Mouse (Mus musculus) hindbrain, embryonic 16.5 days (tissue): ENCODE measurements around the gene Nt5m. TPM values are rescaled to one million over a fixed set of nuclear protein-coding genes. Genes with fewer than 3 reads are reported as not detected.

Experiments
- ATAC-seq: fragments of 200-750 bp; cut with Nextera tagmentation; 2 replicates; pipeline ENCODE4 v1.8.0; 2017; ENCODE audit warnings: moderate TSS enrichment, moderate library complexity
- H3K27ac ChIP-seq: fragments of 300-500 bp; sonication (generic); 2 replicates; pipeline ENCODE4 v1.5.1; 2014; ENCODE audit warnings: low read depth, mild to moderate bottlenecking, control low read depth, low read length, moderate library complexity
- H3K27me3 ChIP-seq: fragments of 300-500 bp; sonication (generic); replicated peaks from 2 replicates; pipeline ENCODE4 v1.6.1; 2014; ENCODE audit warnings: low read length; ENCODE audit not compliant: control insufficient read depth, insufficient read depth
- H3K36me3 ChIP-seq: fragments of 300-500 bp; sonication (generic); 2 replicates; pipeline ENCODE4 v1.6.1; 2014; ENCODE audit warnings: mild to moderate bottlenecking, low read length, moderate library complexity, mixed read lengths; ENCODE audit not compliant: control insufficient read depth, insufficient read depth
- H3K4me1 ChIP-seq: fragments of 300-500 bp; sonication (generic); 2 replicates; pipeline ENCODE4 v1.6.1; 2014; ENCODE audit warnings: low read depth, low read length; ENCODE audit not compliant: control insufficient read depth, insufficient read depth
- H3K4me2 ChIP-seq: fragments of 300-500 bp; sonication (generic); 2 replicates; pipeline ENCODE4 v1.6.1; 2014; ENCODE audit warnings: mild to moderate bottlenecking, low read length, control low read depth, moderate library complexity
- H3K4me3 ChIP-seq: fragments of 300-500 bp; sonication (generic); 2 replicates; pipeline ENCODE4 v1.5.1; 2014; ENCODE audit warnings: mild to moderate bottlenecking, low read length, control low read depth, moderate library complexity
- H3K9ac ChIP-seq: fragments of 300-500 bp; sonication (generic); 2 replicates; pipeline ENCODE4 v1.6.1; 2014; ENCODE audit warnings: low read depth, mild to moderate bottlenecking, control low read depth, low read length, moderate library complexity
- H3K9me3 ChIP-seq: fragments of 300-500 bp; sonication (generic); 2 replicates; pipeline ENCODE4 v1.6.1; 2014; ENCODE audit warnings: mild to moderate bottlenecking, low read length, moderate library complexity; ENCODE audit not compliant: control insufficient read depth
- WGBS: fragments of 180-500 bp; shearing (Covaris S2); extraction: QIAGEN DNeasy Blood & Tissue Kit; methylation state at CpG from one replicate; pipeline ENCODE4 v1.1.7; 2014; 5-methylcytosine and 5-hydroxymethylcytosine counted together
- polyA plus RNA-seq: library from polyadenylated mRNA; unstranded; fragments of >200 nt; fragmentation: Nextera tagmentation; extraction: Ambion mirVana; gene quantifications from 2 replicates; pipeline ENCODE4 v1.2.1, GENCODE M21; 2015

The Nt5m gene
- polyA plus RNA-seq, 1 experiment from 2014 or later, result 85.4 TPM

GRCm38 (mm10) chr11:59895316-59895715 lies 56.1 kb downstream of the Nt5m start:
- Histone ChIP-seq H3K4me3 (no peak overlapping the region), H3K36me3 (no peaks in the 10 kb centered on the region), H3K4me2 (no peak overlapping the region), H3K9me3 (no peaks in the 10 kb centered on the region), H3K4me1 (peaks cover 4% of the 10 kb centered on the region; the same call in 1 of the 2 replicates), H3K9ac (no peak overlapping the region), H3K27me3 (no peaks in the 10 kb centered on the region), H3K27ac (no peak overlapping the region)
- WGBS, result 65% methylated on average over 8 of the region's 8 CpGs
- ATAC-seq, result no peak

- 69% methylated on average over 11 of the region's 11 CpGs for WGBS
- Histone ChIP-seq H3K36me3 (no peaks in the 10 kb centered on the region), H3K27me3 (no peaks in the 10 kb centered on the region), H3K27ac (no peak overlapping the region), H3K4me3 (no peak overlapping the region), H3K9ac (0 out of 2 replicates have a peak overlapping the region, but pooled peaks have one; percentile 17), H3K4me1 (peaks cover 4% of the 10 kb centered on the region; the same call in 1 of the 2 replicates), H3K9me3 (no peaks in the 10 kb centered on the region), H3K4me2 (no peak overlapping the region)
- no peak for ATAC-seq
Observed at GRCm38 (mm10) chr11:59897981-59898599, 58.8 kb downstream of the Nt5m start.

- Histone ChIP-seq H3K4me1 (peaks cover 4% of the 10 kb centered on the region; the same call in 1 of the 2 replicates), H3K4me3 (no peak overlapping the region), H3K36me3 (no peaks in the 10 kb centered on the region), H3K9ac (peak overlapping the region; percentile 41), H3K27me3 (no peaks in the 10 kb centered on the region), H3K27ac (peak overlapping the region; percentile 39; the same call in 1 of the 2 replicates), H3K9me3 (no peaks in the 10 kb centered on the region), H3K4me2 (no peak overlapping the region)
- ATAC-seq, result 0 out of 2 replicates have a peak, but pooled peaks have one; percentile 24
- 41% methylated on average over 13 of the region's 13 CpGs for WGBS
Observed at GRCm38 (mm10) chr11:59899711-59900685, 60.8 kb downstream of the Nt5m start.

GRCm38 (mm10) chr11:59900995-59901394 lies 61.7 kb downstream of the Nt5m start:
- Histone ChIP-seq H3K27ac (no peak overlapping the region), H3K4me3 (no peak overlapping the region), H3K36me3 (no peaks in the 10 kb centered on the region), H3K4me2 (no peak overlapping the region), H3K9ac (no peak overlapping the region), H3K27me3 (no peaks in the 10 kb centered on the region), H3K9me3 (no peaks in the 10 kb centered on the region), H3K4me1 (peaks cover 4% of the 10 kb centered on the region; the same call in 1 of the 2 replicates)
- 88% methylated on average over 1 of the region's 1 CpGs for WGBS
- no peak for ATAC-seq

GRCm38 (mm10) chr11:59902045-59902726 lies 62.9 kb downstream of the Nt5m start:
- H3K36me3 ChIP-seq, result no peaks in the 10 kb centered on the region
- H3K27me3 ChIP-seq, result no peaks in the 10 kb centered on the region
- no peaks in the 10 kb centered on the region for H3K9me3 ChIP-seq
- H3K4me2 ChIP-seq, result no peak overlapping the region
- H3K4me3 ChIP-seq, result no peak overlapping the region
- H3K4me1 ChIP-seq, result peaks cover 4% of the 10 kb centered on the region; the same call in 1 of the 2 replicates
- WGBS, result 56% methylated on average over 8 of the region's 8 CpGs
- peak overlapping the region; percentile 44; the same call in 1 of the 2 replicates for H3K27ac ChIP-seq
- no peak overlapping the region for H3K9ac ChIP-seq
- ATAC-seq, result no peak

- H3K36me3 ChIP-seq, result no peaks in the 10 kb centered on the region
- ATAC-seq, result no peak
- H3K4me3 ChIP-seq, result no peak overlapping the region
- WGBS, result 89% methylated on average over 6 of the region's 6 CpGs
- no peaks in the 10 kb centered on the region for H3K9me3 ChIP-seq
- no peak overlapping the region for H3K9ac ChIP-seq
- no peak overlapping the region for H3K27ac ChIP-seq
- no peaks in the 10 kb centered on the region for H3K4me1 ChIP-seq
- no peaks in the 10 kb centered on the region for H3K27me3 ChIP-seq
- no peak overlapping the region for H3K4me2 ChIP-seq
Observed at GRCm38 (mm10) chr11:59906521-59907123, 67.4 kb downstream of the Nt5m start.

- no peak overlapping the region for H3K4me3 ChIP-seq
- no peaks in the 10 kb centered on the region for H3K27me3 ChIP-seq
- no peak overlapping the region for H3K9ac ChIP-seq
- no peaks in the 10 kb centered on the region for H3K9me3 ChIP-seq
- no peak overlapping the region for H3K4me2 ChIP-seq
- no peak for ATAC-seq
- no peak overlapping the region for H3K27ac ChIP-seq
- 60% methylated on average over 3 of the region's 3 CpGs for WGBS
- H3K4me1 ChIP-seq, result no peaks in the 10 kb centered on the region
- H3K36me3 ChIP-seq, result no peaks in the 10 kb centered on the region
Observed at GRCm38 (mm10) chr11:59908446-59908845, 69.2 kb downstream of the Nt5m start.

GRCm38 (mm10) chr11:59910586-59910985 lies 71.3 kb downstream of the Nt5m start:
- Histone ChIP-seq H3K36me3 (no peaks in the 10 kb centered on the region), H3K4me2 (no peak overlapping the region), H3K9me3 (no peaks in the 10 kb centered on the region), H3K9ac (no peak overlapping the region), H3K4me3 (no peak overlapping the region), H3K27ac (no peak overlapping the region), H3K27me3 (no peaks in the 10 kb centered on the region), H3K4me1 (no peaks in the 10 kb centered on the region)
- ATAC-seq, result no peak
